Mouse (Mus musculus) heart, adult 2 months (tissue): ENCODE data around the gene Gas6. TPM values are rescaled to one million over a fixed set of nuclear protein-coding genes. Genes with fewer than 3 reads are reported as not detected.

Experiments used
- DNase-seq, 2 experiments: peaks; one replicate each; pipeline ENCODE4 v3.0.0; 2021
- H3K27ac ChIP-seq: fragments of 200-600 bp; 2 replicates; pipeline ENCODE4 v1.8.1; 2022
- H3K27me3 ChIP-seq: fragments of 200-500 bp; 2 replicates; pipeline ENCODE4 v1.6.1; 2012; ENCODE audit warnings: mild to moderate bottlenecking, low read length, inconsistent platforms, mixed read lengths; ENCODE audit not compliant: control insufficient read depth, insufficient read depth
- H3K36me3 ChIP-seq: fragments of 200-500 bp; 2 replicates; pipeline ENCODE4 v1.6.1; 2012; ENCODE audit warnings: low read length, inconsistent platforms; ENCODE audit not compliant: control insufficient read depth, insufficient read depth
- H3K4me1 ChIP-seq: fragments of 200-500 bp; 2 replicates; pipeline ENCODE4 v1.6.1; 2011; ENCODE audit warnings: low read length; ENCODE audit not compliant: control insufficient read depth, insufficient read depth
- H3K4me3 ChIP-seq: fragments of 200-600 bp; 2 replicates; pipeline ENCODE4 v1.8.1; 2022
- H3K79me2 ChIP-seq: fragments of 200-500 bp; replicated peaks from 2 replicates; pipeline ENCODE4 v1.6.1; 2012; ENCODE audit warnings: mild to moderate bottlenecking, inconsistent platforms, low read length, moderate library complexity, mixed read lengths; ENCODE audit not compliant: control insufficient read depth, insufficient read depth
- H3K9ac ChIP-seq: fragments of 200-500 bp; 2 replicates; pipeline ENCODE4 v1.6.1; 2012; ENCODE audit warnings: low read depth, mild to moderate bottlenecking, control low read depth, inconsistent platforms, low read length, mixed read lengths
- CTCF ChIP-seq: fragments of 200-600 bp; IDR thresholded peaks from 2 replicates; pipeline ENCODE4 v1.8.1; 2022; ENCODE audit warnings: antibody characterized with exemption, mild to moderate bottlenecking, moderate library complexity
- EP300 ChIP-seq: fragments of 200-500 bp; IDR thresholded peaks from 2 replicates; pipeline ENCODE4 v1.6.1; 2011; ENCODE audit warnings: low read depth, low read length, control low read depth; ENCODE audit not compliant: insufficient read depth
- POLR2A ChIP-seq: fragments of 200-500 bp; IDR thresholded peaks from 2 replicates; pipeline ENCODE4 v1.6.1; 2011; ENCODE audit warnings: mild to moderate bottlenecking, low read depth, low read length, control low read depth; ENCODE audit not compliant: insufficient read depth
- whole genome bisulfite sequencing: fragments of 180-500 bp; shearing (Covaris S2); methylation state at CpG from one replicate; pipeline ENCODE4 v1.1.7; 2018; 5-methylcytosine and 5-hydroxymethylcytosine counted together
- intact Hi-C: fragments of 180-260 bp; cut with DNase I; formaldehyde crosslinking; loops from one replicate; pipeline ENCODE4 v1.15.1; 2025
- polyA plus RNA-seq: library from polyadenylated mRNA; depleted of rRNA; stranded (reverse); fragments of >200 nt; gene quantifications from 2 replicates; pipeline ENCODE4 v1.2.3, GENCODE M21; 2012
- total RNA-seq, 2 experiments: library from RNA; stranded (reverse); gene quantifications; 2 replicates each; pipeline ENCODE4 v1.2.3; 2021

Gas6 gene
- total and polyA plus RNA-seq, 3 experiments, result 114 to 133 (median 129) TPM

DNA sequence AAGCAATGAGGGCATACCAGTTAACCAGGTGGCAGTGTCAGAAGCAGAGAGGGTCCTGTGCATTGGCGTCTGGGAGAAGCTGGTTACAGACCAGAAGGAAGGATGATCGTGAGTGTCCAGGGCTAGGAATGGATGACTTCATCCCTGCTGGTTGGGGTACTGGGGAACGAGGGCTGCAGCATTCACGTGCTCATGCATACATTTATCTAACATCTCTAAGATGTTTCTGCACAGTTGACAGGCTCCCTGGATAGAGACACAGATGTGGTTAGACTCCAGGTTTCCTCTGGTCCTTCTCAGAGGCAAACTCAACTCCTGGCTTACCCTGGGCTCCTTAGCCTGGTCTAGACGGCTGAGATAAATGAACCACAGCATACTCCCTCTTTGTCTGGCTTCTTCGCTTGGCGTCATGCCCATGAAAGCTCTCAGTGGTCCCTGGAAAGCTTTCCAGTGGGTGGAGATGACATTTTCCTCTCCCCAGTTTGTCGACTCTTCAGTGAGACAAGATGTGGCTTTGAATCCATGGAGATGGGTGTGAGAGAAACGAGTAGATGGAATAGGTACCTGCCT, 37.4 kb upstream of the Gas6 start:
- peak overlapping the region; percentile 72 for H3K27ac ChIP-seq
- intact Hi-C loops, result no loop called here
- H3K27me3 ChIP-seq, result no peaks in the 10 kb centered on the region
- 22% methylated on average over 9 of the region's 9 CpGs for WGBS
- H3K36me3 ChIP-seq, result 0 out of 2 replicates have a peak, but pooled peaks cover 2% of the 10 kb centered on the region
- TF ChIP-seq CTCF, result no peak
- no peak for TF ChIP-seq EP300
- no peak for TF ChIP-seq POLR2A
- H3K4me1 ChIP-seq, result peaks cover 24% of the 10 kb centered on the region
- H3K4me3 ChIP-seq, result no peak overlapping the region
- H3K79me2 ChIP-seq, result no peaks in the 10 kb centered on the region
- DNase-seq, result peak in 1 of 2 experiments; percentile 20
- H3K9ac ChIP-seq, result no peak overlapping the region

DNA sequence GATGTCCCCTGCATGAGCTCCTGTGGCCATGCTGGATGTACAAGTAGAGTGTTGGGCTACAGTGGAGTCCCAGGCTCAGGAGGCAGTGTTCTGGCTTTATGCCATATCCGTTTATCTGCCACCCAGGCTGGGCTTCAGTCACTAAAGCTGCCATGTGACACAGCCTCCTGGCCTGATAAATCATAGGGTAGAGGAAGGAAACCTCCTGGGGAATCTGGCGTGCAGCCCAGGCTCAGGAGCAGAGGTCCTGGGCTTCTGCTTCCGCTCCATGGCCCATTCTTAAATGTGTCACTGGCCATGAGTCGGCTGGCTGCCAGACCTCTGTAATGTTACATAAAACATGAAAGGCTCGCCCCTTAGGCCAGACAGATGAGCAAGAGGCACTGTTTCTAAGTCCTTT, 36.7 kb upstream of the Gas6 start:
- intact Hi-C loops, result loop anchor here (1.0 kb wide), 1 partner anchor 41 kb away; no protein-coding TSS in a partner anchor
- Histone ChIP-seq H3K27ac (peak overlapping the region; percentile 72), H3K36me3 (0 out of 2 replicates have a peak, but pooled peaks cover 2% of the 10 kb centered on the region), H3K27me3 (no peaks in the 10 kb centered on the region), H3K9ac (no peak overlapping the region), H3K4me1 (peaks cover 24% of the 10 kb centered on the region), H3K4me3 (no peak overlapping the region), H3K79me2 (no peaks in the 10 kb centered on the region)
- 3% methylated on average over 5 of the region's 5 CpGs for WGBS
- DNase-seq, result peak; percentile 87 to 92
- TF ChIP-seq CTCF (no peak), POLR2A (peak; percentile 10; the same call in 1 of the 2 replicates), EP300 (peak; percentile 73)

DNA sequence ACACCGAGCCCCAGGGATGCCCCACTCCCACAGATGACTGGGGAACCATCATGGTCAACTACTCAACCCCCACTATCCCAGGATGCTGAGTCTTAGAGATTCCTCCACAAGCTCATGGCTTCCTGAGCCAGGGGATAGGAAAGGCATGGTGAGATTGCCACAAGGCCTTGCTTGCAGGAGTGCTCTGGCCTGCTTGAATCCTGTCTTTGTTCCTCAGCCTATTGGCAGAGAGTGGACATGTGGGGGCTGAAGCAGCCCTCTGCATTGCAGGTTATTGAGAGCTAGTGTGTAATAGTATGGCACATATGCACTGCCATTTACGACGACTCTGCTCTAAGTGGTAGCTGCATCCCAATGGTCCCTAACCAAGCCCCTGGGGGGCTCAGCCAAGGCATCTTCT, 36.1 kb upstream of the Gas6 start:
- Histone ChIP-seq H3K36me3 (0 out of 2 replicates have a peak, but pooled peaks cover 2% of the 10 kb centered on the region), H3K9ac (no peak overlapping the region), H3K79me2 (no peaks in the 10 kb centered on the region), H3K27me3 (no peaks in the 10 kb centered on the region), H3K4me1 (peaks cover 24% of the 10 kb centered on the region), H3K4me3 (no peak overlapping the region), H3K27ac (peak overlapping the region; percentile 72)
- intact Hi-C loops, result loop anchor here (1.0 kb wide), 1 partner anchor 40 kb away; no protein-coding TSS in a partner anchor
- no peak for DNase-seq
- TF ChIP-seq CTCF (no peak), EP300 (no peak), POLR2A (no peak)
- 49% methylated on average over 3 of the region's 3 CpGs for WGBS

DNA sequence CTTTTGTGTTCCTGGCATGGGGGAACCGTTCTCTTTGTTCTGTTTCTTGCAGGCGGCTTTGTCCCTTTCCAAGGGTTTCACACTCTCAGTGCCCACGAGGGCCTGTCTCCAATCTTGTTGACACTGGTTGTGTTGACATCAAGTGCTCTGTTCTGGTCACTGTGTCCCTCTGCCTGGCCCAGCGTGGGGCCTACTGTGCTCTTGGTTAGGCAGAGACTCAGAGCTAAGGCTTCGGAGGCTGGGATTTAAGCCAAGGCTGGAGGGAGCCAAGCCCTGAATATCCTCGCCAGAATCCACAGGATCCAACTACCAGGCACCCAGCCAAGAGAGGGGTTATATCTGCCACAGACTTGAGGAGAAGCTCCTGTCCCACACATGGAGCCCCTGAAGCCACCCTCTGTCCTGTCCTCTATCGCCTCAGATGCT, 35.6 kb upstream of the Gas6 start:
- Histone ChIP-seq H3K79me2 (no peaks in the 10 kb centered on the region), H3K4me3 (no peak overlapping the region), H3K27me3 (no peaks in the 10 kb centered on the region), H3K27ac (peak overlapping the region; percentile 72), H3K4me1 (peaks cover 24% of the 10 kb centered on the region), H3K9ac (no peak overlapping the region), H3K36me3 (0 out of 2 replicates have a peak, but pooled peaks cover 2% of the 10 kb centered on the region)
- TF ChIP-seq EP300, result peak; percentile 86
- no peak; the same call in 1 of the 2 replicates for TF ChIP-seq POLR2A
- WGBS, result 9% methylated on average over 7 of the region's 7 CpGs
- DNase-seq, result peak; percentile 84 to 90
- intact Hi-C loops, result loop anchor here (1.0 kb wide), 2 partner anchors 37 to 40 kb away; no protein-coding TSS in a partner anchor

DNA sequence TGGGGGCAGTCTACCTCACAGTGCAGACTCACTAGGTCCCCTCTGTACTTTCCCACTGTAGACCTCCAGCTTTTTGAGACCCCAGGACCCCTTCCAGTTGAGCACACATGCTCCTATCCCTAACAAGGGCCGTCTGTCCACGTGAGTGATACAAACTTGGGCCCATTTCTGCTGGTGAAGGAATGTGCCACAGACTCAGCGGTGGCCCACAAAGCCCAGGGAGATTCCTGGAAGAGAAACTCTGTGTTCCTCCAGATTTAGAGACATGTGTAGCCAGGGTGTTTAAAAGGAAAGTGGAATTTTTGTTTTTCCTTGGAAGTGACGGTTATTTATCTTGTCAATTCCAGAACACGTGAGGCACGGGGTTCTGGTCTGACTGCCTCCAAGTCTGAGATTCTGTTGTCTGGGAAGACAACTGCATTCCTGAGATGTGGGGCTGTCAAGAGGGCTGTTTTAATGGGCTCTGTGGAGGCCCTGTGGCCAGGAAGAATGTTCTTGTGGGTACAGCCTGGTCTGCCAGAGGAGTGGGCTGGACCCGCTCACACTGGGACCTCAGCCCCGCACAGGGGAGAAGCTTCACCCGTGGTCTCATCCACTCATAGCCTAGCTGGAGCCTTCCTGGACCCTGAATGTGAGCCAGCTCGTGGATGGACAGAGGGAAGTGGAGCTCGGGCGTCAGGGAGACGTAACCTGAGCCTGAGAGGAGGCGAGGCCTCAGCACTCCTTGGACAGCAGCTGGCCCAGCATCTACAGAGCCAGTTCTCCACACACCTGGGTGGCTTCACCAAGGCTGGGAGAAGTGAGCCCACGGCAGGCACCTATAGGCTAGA, 34.9 kb upstream of the Gas6 start:
- Histone ChIP-seq H3K27ac (peak overlapping the region; percentile 72), H3K9ac (peak overlapping the region; percentile 4; the same call in 1 of the 2 replicates), H3K4me3 (no peak overlapping the region), H3K4me1 (peaks cover 24% of the 10 kb centered on the region), H3K36me3 (0 out of 2 replicates have a peak, but pooled peaks cover 2% of the 10 kb centered on the region), H3K27me3 (no peaks in the 10 kb centered on the region), H3K79me2 (no peaks in the 10 kb centered on the region)
- intact Hi-C loops, result loop anchor here (1.0 kb wide), 1 partner anchor 36 kb away; no protein-coding TSS in a partner anchor
- 59% methylated on average over 15 of the region's 15 CpGs for WGBS
- DNase-seq, result no peak
- TF ChIP-seq EP300 (no peak), POLR2A (no peak), CTCF (no peak)
